Mouse (Mus musculus) testis, adult 2 months (tissue): ENCODE measurements around the gene Traf5. TPM values are rescaled to one million over a fixed set of nuclear protein-coding genes. Genes with fewer than 3 reads are reported as not detected.

Experiments used
- H3K27ac ChIP-seq: fragments of 200-500 bp; 2 replicates; pipeline ENCODE4 v1.5.1; 2012; ENCODE audit warnings: low read depth, low read length; ENCODE audit not compliant: control insufficient read depth, insufficient read depth
- H3K27me3 ChIP-seq: fragments of 200-500 bp; 2 replicates; pipeline ENCODE4 v1.6.1; 2012; ENCODE audit warnings: mild to moderate bottlenecking, low read length, moderate library complexity; ENCODE audit not compliant: control insufficient read depth, insufficient read depth
- H3K36me3 ChIP-seq: fragments of 200-500 bp; 2 replicates; pipeline ENCODE4 v1.6.1; 2012; ENCODE audit warnings: mild to moderate bottlenecking, low read length; ENCODE audit not compliant: control insufficient read depth, insufficient read depth
- H3K4me1 ChIP-seq: fragments of 200-500 bp; 2 replicates; pipeline ENCODE4 v1.6.1; 2012; ENCODE audit warnings: low read length; ENCODE audit not compliant: control insufficient read depth, insufficient read depth
- H3K4me3 ChIP-seq: fragments of 200-500 bp; 2 replicates; pipeline ENCODE4 v1.5.1; 2012; ENCODE audit warnings: low read depth, mild to moderate bottlenecking, low read length, moderate library complexity, mixed read lengths; ENCODE audit not compliant: control insufficient read depth
- CTCF ChIP-seq: fragments of 200-500 bp; IDR thresholded peaks from 2 replicates; pipeline ENCODE4 v1.5.1; 2012; ENCODE audit warnings: low read depth, mild to moderate bottlenecking, inconsistent platforms, low read length, moderate library complexity; ENCODE audit not compliant: control insufficient read depth, insufficient read depth, insufficient replicate concordance
- POLR2A ChIP-seq: fragments of 200-500 bp; IDR thresholded peaks from 2 replicates; pipeline ENCODE4 v1.6.1; 2012; ENCODE audit warnings: low read depth, mild to moderate bottlenecking, inconsistent platforms, low read length, moderate library complexity; ENCODE audit not compliant: control insufficient read depth
- polyA plus RNA-seq: library from polyadenylated mRNA; depleted of rRNA; stranded (reverse); fragments of >200 nt; gene quantifications from 2 replicates; pipeline ENCODE4 v1.2.3, GENCODE M21; 2012

Gene Traf5
- polyA plus RNA-seq, 1 experiment, result 1.6 TPM

GRCm38 (mm10) chr1:192128343-192128742 is 36.0 kb upstream of the Traf5 start:
- TF ChIP-seq POLR2A (no peak), CTCF (no peak)
- H3K36me3 ChIP-seq, result peaks cover 1% of the 10 kb centered on the region; the same call in 1 of the 2 replicates
- no peaks in the 10 kb centered on the region for H3K4me1 ChIP-seq
- no peak overlapping the region for H3K27ac ChIP-seq
- H3K27me3 ChIP-seq, result no peaks in the 10 kb centered on the region
- no peak overlapping the region for H3K4me3 ChIP-seq

DNA sequence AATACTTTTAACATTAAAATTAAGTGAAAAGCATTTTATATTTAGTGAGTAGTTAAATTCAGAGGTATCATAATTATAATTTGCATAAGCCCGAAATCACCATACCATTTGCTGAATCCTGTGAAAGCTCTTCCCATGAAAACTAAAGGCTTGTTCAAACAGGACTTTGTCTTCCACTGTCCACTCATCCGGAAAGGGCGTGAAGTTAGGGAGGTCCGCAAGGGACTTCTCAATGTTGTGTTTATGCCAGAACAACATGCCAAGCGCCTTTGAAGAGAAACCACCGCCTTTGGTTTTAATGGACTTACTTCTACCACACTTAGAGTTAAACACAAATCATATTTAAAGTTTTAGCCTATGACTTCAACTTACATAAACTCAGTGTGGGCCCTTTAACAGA is 33.4 kb upstream of the Traf5 start:
- H3K27me3 ChIP-seq, result no peaks in the 10 kb centered on the region
- no peak overlapping the region for H3K27ac ChIP-seq
- H3K4me3 ChIP-seq, result no peak overlapping the region
- TF ChIP-seq POLR2A, result no peak
- no peak for TF ChIP-seq CTCF
- no peaks in the 10 kb centered on the region for H3K4me1 ChIP-seq
- H3K36me3 ChIP-seq, result peaks cover 2% of the 10 kb centered on the region; the same call in 1 of the 2 replicates

DNA sequence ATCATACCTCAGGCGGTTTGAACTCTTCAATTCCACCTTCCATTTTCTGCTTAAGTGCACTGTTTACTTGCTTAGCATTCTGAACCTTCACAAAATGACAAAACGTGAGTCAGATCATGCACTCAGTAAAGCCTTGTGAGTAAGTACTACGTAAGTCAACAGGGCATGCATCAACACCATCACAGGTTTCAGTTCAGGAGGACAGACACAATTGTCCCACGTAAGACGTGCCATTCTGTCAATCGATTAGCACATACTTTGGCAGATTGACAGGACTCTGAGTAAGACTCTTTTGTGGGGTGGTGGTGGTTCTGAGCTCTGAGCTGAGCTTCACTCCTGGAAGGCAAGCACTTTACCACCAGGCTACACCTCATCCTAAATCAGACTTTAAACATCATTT is 23.9 kb upstream of the Traf5 start:
- Histone ChIP-seq H3K27ac (no peak overlapping the region), H3K4me3 (no peak overlapping the region), H3K36me3 (peaks cover 4% of the 10 kb centered on the region), H3K4me1 (no peaks in the 10 kb centered on the region), H3K27me3 (no peaks in the 10 kb centered on the region)
- no peak for TF ChIP-seq CTCF
- no peak for TF ChIP-seq POLR2A

- Histone ChIP-seq H3K4me1 (no peaks in the 10 kb centered on the region), H3K4me3 (no peak overlapping the region), H3K36me3 (peaks cover 3% of the 10 kb centered on the region), H3K27ac (no peak overlapping the region), H3K27me3 (no peaks in the 10 kb centered on the region)
- no peak for TF ChIP-seq POLR2A
- TF ChIP-seq CTCF, result no peak
Measured at GRCm38 (mm10) chr1:192115378-192115777, 23.0 kb upstream of the Traf5 start.

- no peak for TF ChIP-seq CTCF
- TF ChIP-seq POLR2A, result no peak
- Histone ChIP-seq H3K27ac (no peak overlapping the region), H3K4me1 (no peaks in the 10 kb centered on the region)
Measured at GRCm38 (mm10) chr1:192109169-192109568, 16.8 kb upstream of the Traf5 start.

DNA sequence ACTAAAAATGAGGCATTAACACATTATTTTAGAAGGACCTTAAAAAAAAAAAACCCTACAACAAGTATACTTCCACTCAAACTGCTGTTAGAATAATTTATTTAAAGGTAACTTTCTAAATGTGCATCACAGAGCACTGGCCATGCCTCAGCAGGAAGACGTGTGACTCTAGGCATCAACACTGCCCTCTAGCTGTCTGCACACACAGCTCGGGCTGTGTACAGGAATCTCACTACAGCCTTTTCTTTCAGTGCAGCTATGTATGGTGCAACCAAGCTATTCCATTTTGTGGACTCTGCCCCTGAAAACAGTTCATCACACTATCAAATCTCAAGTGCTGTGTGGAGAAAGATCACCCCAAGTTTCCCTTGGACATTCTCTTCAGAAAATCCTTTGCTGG is 15.0 kb upstream of the Traf5 start:
- TF ChIP-seq CTCF (peak; percentile 39; the same call in 1 of the 2 replicates), POLR2A (no peak)
- Histone ChIP-seq H3K36me3 (no peaks in the 10 kb centered on the region), H3K27me3 (no peaks in the 10 kb centered on the region), H3K27ac (no peak overlapping the region), H3K4me3 (no peak overlapping the region), H3K4me1 (no peaks in the 10 kb centered on the region)

More at GRCm38 (mm10) chr1:192109169-192109568, 16.8 kb upstream of the Traf5 start:
- no peak overlapping the region for H3K4me3 ChIP-seq
- H3K36me3 ChIP-seq, result no peaks in the 10 kb centered on the region
- no peaks in the 10 kb centered on the region for H3K27me3 ChIP-seq

- TF ChIP-seq CTCF (no peak), POLR2A (no peak)
- Histone ChIP-seq H3K27ac (no peak overlapping the region), H3K4me1 (no peaks in the 10 kb centered on the region), H3K4me3 (no peak overlapping the region), H3K27me3 (no peaks in the 10 kb centered on the region), H3K36me3 (no peaks in the 10 kb centered on the region)
Measured at GRCm38 (mm10) chr1:192105902-192106389, 13.6 kb upstream of the Traf5 start.
